Mouse (Mus musculus) forebrain, embryonic 16.5 days (tissue): ENCODE data around the gene Alyref2. TPM values are rescaled to one million over a fixed set of nuclear protein-coding genes. Genes with fewer than 3 reads are reported as not detected.
"Not testable (repeated sequence)": the region's sequence is repeated elsewhere in the genome, so short reads cannot be mapped to it uniquely, and the experiment has no call there.

ENCODE experiments used
- ATAC-seq: fragments of 200-750 bp; cut with Nextera tagmentation; 2 replicates; pipeline ENCODE4 v1.8.0; 2017; ENCODE audit warnings: mild to moderate bottlenecking, moderate library complexity
- H3K27ac ChIP-seq: fragments of 300-500 bp; sonication (generic); 2 replicates; pipeline ENCODE4 v1.5.1; 2014; ENCODE audit warnings: low read length, control low read depth
- H3K27me3 ChIP-seq: fragments of 300-500 bp; sonication (generic); replicated peaks from 2 replicates; pipeline ENCODE4 v1.6.1; 2014; ENCODE audit warnings: low read length; ENCODE audit not compliant: control insufficient read depth, insufficient read depth
- H3K36me3 ChIP-seq: fragments of 300-500 bp; sonication (generic); 2 replicates; pipeline ENCODE4 v1.6.1; 2014; ENCODE audit not compliant: control insufficient read depth, insufficient read depth
- H3K4me1 ChIP-seq: fragments of 300-500 bp; sonication (generic); replicated peaks from 2 replicates; pipeline ENCODE4 v1.6.1; 2014; ENCODE audit warnings: low read length; ENCODE audit not compliant: control insufficient read depth, insufficient read depth
- H3K4me2 ChIP-seq: fragments of 300-500 bp; sonication (generic); 2 replicates; pipeline ENCODE4 v1.6.1; 2014; ENCODE audit warnings: mild to moderate bottlenecking, low read length, control low read depth
- H3K4me3 ChIP-seq: fragments of 300-500 bp; sonication (generic); replicated peaks from 2 replicates; pipeline ENCODE4 v1.5.1; 2014; ENCODE audit warnings: mild to moderate bottlenecking, low read length, control low read depth
- H3K9ac ChIP-seq: fragments of 300-500 bp; sonication (generic); replicated peaks from 2 replicates; pipeline ENCODE4 v1.6.1; 2014; ENCODE audit warnings: low read depth, low read length, control low read depth
- H3K9me3 ChIP-seq: fragments of 300-500 bp; sonication (generic); 2 replicates; pipeline ENCODE4 v1.6.1; 2016; ENCODE audit warnings: low read length; ENCODE audit not compliant: control insufficient read depth
- WGBS: fragments of 180-500 bp; shearing (Covaris S2); extraction: QIAGEN DNeasy Blood & Tissue Kit; methylation state at CpG from one replicate; pipeline ENCODE4 v1.1.7; 2014; 5-methylcytosine and 5-hydroxymethylcytosine counted together
- polyA plus RNA-seq: library from polyadenylated mRNA; unstranded; fragments of >200 nt; fragmentation: Nextera tagmentation; extraction: Ambion mirVana; gene quantifications from 2 replicates; pipeline ENCODE4 v1.2.1, GENCODE M21; 2015

The Alyref2 gene
- polyA plus RNA-seq, 1 experiment from 2014 or later, result 33.2 TPM

- Histone ChIP-seq H3K4me1 (no peaks in the 10 kb centered on the region), H3K4me2 (no peak overlapping the region)
- ATAC-seq, result no peak
Observed at GRCm38 (mm10) chr1:171470371-171470871, 32.9 kb upstream of the Alyref2 start.

GRCm38 (mm10) chr1:171470896-171471295, 32.4 kb upstream of the Alyref2 start:
- H3K36me3 ChIP-seq, result no peaks in the 10 kb centered on the region
- H3K4me1 ChIP-seq, result no peaks in the 10 kb centered on the region
- H3K9ac ChIP-seq, result no peak overlapping the region
- whole genome bisulfite sequencing, result 93% methylated on average over 5 of the region's 5 CpGs
- H3K27ac ChIP-seq, result no peak overlapping the region
- no peaks in the 10 kb centered on the region for H3K9me3 ChIP-seq
- ATAC-seq, result no peak
- H3K4me2 ChIP-seq, result no peak overlapping the region
- H3K27me3 ChIP-seq, result no peaks in the 10 kb centered on the region
- H3K4me3 ChIP-seq, result no peak overlapping the region

More at GRCm38 (mm10) chr1:171470371-171470871, 32.9 kb upstream of the Alyref2 start:
- Histone ChIP-seq H3K27me3 (no peaks in the 10 kb centered on the region), H3K4me3 (no peak overlapping the region), H3K9me3 (no peaks in the 10 kb centered on the region), H3K27ac (no peak overlapping the region), H3K36me3 (no peaks in the 10 kb centered on the region), H3K9ac (no peak overlapping the region)
- WGBS, result 31% methylated on average over 7 of the region's 7 CpGs

DNA sequence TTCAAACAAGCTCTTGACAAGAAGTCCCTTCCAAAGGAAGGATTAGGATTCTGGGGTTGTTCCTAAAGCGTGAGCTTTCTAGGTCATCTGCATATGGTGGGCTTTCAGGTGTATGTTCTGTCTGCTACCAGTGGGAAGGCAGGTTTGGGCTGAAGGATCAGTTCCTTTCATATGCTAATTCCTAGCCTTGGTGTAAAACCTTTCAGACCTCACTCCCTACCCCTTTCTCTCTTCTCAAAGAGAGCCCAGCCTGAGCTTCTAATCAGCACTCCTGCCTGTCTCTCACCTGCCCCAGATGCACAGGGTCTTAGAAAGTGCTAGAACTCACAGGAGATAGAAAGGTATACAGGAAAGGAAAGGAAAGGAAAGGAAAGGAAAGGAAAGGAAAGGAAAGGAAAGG, 31.8 kb upstream of the Alyref2 start:
- Histone ChIP-seq H3K27ac (no peak overlapping the region), H3K9me3 (no peaks in the 10 kb centered on the region), H3K9ac (no peak overlapping the region), H3K4me3 (no peak overlapping the region), H3K36me3 (no peaks in the 10 kb centered on the region), H3K4me1 (no peaks in the 10 kb centered on the region), H3K27me3 (no peaks in the 10 kb centered on the region), H3K4me2 (no peak overlapping the region)
- 37% methylated on average over 1 of the region's 1 CpGs for WGBS
- ATAC-seq, result no peak

DNA sequence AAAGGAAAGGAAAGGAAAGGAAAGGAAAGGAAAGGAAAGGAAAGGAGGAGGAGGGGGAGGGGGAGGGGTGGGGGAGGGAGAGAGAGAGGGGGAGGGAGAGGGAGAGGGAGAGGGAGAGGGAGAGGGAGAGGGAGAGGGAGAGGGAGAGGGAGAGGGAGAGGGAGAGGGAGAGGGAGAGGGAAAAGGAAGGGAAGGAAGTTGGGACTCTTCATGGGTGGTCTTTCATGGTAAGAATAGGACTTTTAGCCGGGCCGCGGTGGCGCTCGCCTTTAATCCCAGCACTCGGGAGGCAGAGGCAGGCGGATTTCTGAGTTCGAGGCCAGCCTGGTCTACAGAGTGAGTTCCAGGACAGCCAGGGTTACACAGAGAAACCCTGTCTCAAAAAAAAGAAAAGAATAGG, 31.3 kb upstream of the Alyref2 start:
- not testable (repeated sequence) for H3K4me1 ChIP-seq, H3K4me3 ChIP-seq, H3K4me2 ChIP-seq, H3K27me3 ChIP-seq, H3K9me3 ChIP-seq, H3K36me3 ChIP-seq, H3K9ac ChIP-seq, H3K27ac ChIP-seq, ATAC-seq
- 88% methylated on average over 7 of the region's 8 CpGs for WGBS

DNA sequence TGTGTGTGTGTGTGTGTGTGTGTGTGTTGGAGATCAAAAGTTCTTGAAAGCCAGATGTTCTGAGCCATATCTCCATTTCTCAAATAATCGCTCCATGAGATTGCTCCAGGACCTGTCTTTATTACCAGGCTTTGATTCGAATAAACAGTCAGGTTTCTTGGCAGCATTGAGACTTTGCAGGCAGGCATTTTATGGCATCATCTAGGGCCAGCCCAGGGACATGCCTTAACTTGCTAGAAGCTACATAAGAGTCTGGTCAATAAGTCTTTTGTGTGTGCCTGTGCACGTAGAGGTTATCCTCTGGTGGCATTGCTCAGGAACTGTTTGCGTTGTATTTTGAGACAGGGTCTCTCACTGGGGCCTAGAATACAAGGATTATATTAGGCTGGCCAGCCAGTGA, 29.8 kb upstream of the Alyref2 start:
- H3K4me3 ChIP-seq, result no peak overlapping the region
- ATAC-seq, result no peak
- H3K27ac ChIP-seq, result no peak overlapping the region
- H3K27me3 ChIP-seq, result no peaks in the 10 kb centered on the region
- WGBS, result 80% methylated on average over 4 of the region's 4 CpGs
- no peak overlapping the region for H3K4me2 ChIP-seq
- H3K4me1 ChIP-seq, result no peaks in the 10 kb centered on the region
- H3K9me3 ChIP-seq, result no peaks in the 10 kb centered on the region
- H3K9ac ChIP-seq, result no peak overlapping the region
- no peaks in the 10 kb centered on the region for H3K36me3 ChIP-seq

DNA sequence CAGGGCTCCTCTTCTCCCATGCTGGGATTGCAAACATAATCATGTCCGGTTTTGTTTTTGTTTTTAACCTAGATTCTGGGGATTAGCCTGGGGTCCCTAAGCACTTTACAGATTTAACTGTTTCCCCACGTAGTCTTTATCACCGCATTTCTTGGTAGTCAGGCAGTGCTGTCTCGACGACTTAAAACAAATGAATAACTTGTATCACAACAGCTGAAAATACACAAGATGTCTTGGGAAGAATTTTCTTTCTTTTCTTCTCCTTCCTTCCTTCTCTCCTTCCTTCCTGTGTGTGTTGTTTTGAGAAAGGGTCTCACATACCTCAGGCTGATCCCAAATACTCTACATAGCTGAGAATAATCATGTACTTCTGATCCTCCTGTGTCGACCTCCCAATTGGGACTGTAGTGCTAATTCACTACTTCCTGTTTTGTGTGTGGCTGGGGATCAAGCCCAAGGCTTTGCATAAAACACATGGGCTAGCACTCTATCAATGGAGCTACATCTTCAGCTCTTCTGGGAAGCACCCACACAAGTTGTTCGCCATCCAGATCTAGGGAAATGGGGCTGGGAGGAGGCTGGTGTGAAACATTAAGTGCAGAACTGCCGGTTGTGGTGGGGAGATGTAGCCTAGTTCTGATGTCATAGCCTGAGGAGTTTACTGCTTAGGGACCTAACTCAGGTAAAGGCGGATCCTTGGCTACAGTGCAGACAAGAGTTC, 29.2 kb upstream of the Alyref2 start:
- Histone ChIP-seq H3K4me1 (no peaks in the 10 kb centered on the region), H3K4me2 (no peak overlapping the region), H3K9ac (no peak overlapping the region), H3K36me3 (no peaks in the 10 kb centered on the region), H3K27ac (no peak overlapping the region), H3K9me3 (no peaks in the 10 kb centered on the region), H3K4me3 (no peak overlapping the region), H3K27me3 (no peaks in the 10 kb centered on the region)
- no peak for ATAC-seq
- 80% methylated on average over 9 of the region's 9 CpGs for WGBS

DNA sequence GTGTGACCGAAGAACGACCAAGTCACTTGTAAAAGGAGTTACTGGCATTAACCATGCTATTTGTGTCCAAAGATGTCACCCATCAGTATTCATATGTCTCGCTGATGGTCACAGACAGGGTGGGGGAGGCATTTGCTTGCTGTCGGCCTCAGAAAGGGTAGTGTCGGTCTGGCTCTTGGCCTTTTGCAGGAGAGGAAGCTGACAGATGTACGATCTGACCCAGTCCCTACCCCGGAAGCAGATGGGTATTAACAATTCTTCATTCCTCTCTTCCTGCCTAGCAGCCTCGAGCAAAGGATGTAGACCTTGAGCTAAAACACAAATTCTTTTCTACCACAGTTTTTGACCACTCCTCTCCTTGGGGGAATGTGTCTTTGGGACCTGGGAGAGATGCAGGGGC, 26.2 kb upstream of the Alyref2 start:
- H3K4me2 ChIP-seq, result no peak overlapping the region
- no peaks in the 10 kb centered on the region for H3K4me1 ChIP-seq
- H3K9me3 ChIP-seq, result no peaks in the 10 kb centered on the region
- ATAC-seq, result no peak
- no peak overlapping the region for H3K4me3 ChIP-seq
- no peaks in the 10 kb centered on the region for H3K27me3 ChIP-seq
- no peaks in the 10 kb centered on the region for H3K36me3 ChIP-seq
- 81% methylated on average over 8 of the region's 8 CpGs for WGBS
- no peak overlapping the region for H3K9ac ChIP-seq
- no peak overlapping the region for H3K27ac ChIP-seq

GRCm38 (mm10) chr1:171477758-171478545, 25.3 kb upstream of the Alyref2 start:
- peak overlapping the region; percentile 37 for H3K4me2 ChIP-seq
- no peaks in the 10 kb centered on the region for H3K27me3 ChIP-seq
- no peak overlapping the region for H3K27ac ChIP-seq
- H3K9me3 ChIP-seq, result no peaks in the 10 kb centered on the region; the same call in 1 of the 2 replicates
- 66% methylated on average over 27 of the region's 27 CpGs for WGBS
- H3K4me1 ChIP-seq, result no peaks in the 10 kb centered on the region
- peak; percentile 58 for ATAC-seq
- H3K4me3 ChIP-seq, result peak overlapping the region; percentile 29
- peak overlapping the region; percentile 33 for H3K9ac ChIP-seq
- no peaks in the 10 kb centered on the region for H3K36me3 ChIP-seq

GRCm38 (mm10) chr1:171478968-171479367, 24.3 kb upstream of the Alyref2 start:
- Histone ChIP-seq H3K4me1 (no peaks in the 10 kb centered on the region), H3K27me3 (no peaks in the 10 kb centered on the region), H3K27ac (no peak overlapping the region), H3K4me2 (no peak overlapping the region), H3K9ac (no peak overlapping the region), H3K36me3 (no peaks in the 10 kb centered on the region), H3K9me3 (no peaks in the 10 kb centered on the region; the same call in 1 of the 2 replicates), H3K4me3 (no peak overlapping the region)
- 38% methylated on average over 2 of the region's 2 CpGs for WGBS
- peak; percentile 75 for ATAC-seq
